In the genomic region with DNA sequence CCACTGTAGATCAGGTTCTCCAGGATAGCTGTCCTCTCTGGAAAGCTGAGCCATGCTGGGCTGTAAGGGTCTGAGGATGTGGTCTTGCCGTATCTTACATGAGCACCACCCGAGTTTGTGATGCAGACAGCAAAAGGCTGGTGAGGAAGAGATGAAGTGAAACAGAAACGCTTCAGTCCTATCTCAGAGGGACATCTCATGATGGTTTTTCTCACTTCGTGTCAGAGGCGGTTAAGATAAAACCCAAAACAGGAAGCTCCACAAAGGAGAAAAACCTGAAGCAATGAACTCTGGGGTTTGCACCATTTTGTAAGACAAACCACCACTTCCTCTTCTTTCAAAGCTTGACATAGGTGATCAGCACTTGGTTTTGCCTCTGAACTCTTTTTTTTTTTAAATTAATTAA, we compare ENCODE assay signal across 8 mouse cellular contexts. TPM values are rescaled to one million over a fixed set of nuclear protein-coding genes. Genes with fewer than 3 reads are reported as not detected.
DNase-seq lines count a peak whose midpoint lies in the region.

No protein-coding gene starts in this region.

- DNase-seq in layer of hippocampus, adult 9-11 months = peak; percentile 45
- DNase-seq in layer of hippocampus, postnatal 25 days (ENCODE audit: extremely low spot score in 1 of 2, low spot score in 1 of 2) = no peak
- peak; percentile 96 for DNase-seq in induced T-regulatory cell, adult 2 months (ENCODE audit: low read depth)
- peak; percentile 53 to 65 for DNase-seq in monocyte, adult 2 months (ENCODE audit: low read depth in 1 of 2, low spot score in 2 of 2)
- DNase-seq in thymus, postnatal 25 days = peak; percentile 60
- DNase-seq in layer of hippocampus, adult 18-20 months (ENCODE audit: low spot score in 2 of 2) = no peak
- DNase-seq in left cerebral cortex, adult 8-10 months (ENCODE audit: low spot score in 2 of 2) = no peak
- DNase-seq in right cerebral cortex, postnatal 10 days (ENCODE audit: low spot score in 2 of 2) = no peak

RNA-seq across cellular contexts. Expression of a gene that starts 13.2 kb away (rescaled TPM):
- under 1 TPM; 0.20 to 0.47 TPM for total RNA-seq in layer of hippocampus, postnatal 25 days (2021)
- total RNA-seq in layer of hippocampus, adult 18-20 months (2021) = under 1 TPM; 0.48 to 0.69 TPM
- under 1 TPM; 0.09 to 0.44 (median 0.38) TPM for total RNA-seq in left cerebral cortex, adult 8-10 months (2022)

RNA-seq across cellular contexts. Expression of a gene that starts 13.5 kb away (rescaled TPM):
- total RNA-seq in layer of hippocampus, postnatal 25 days (2021) = 10 to 100 TPM; 11.2 to 12.4 TPM
- total RNA-seq in layer of hippocampus, adult 18-20 months (2021) = 10 to 100 TPM; 12.7 to 14.1 TPM
- total RNA-seq in left cerebral cortex, adult 8-10 months (2022) = 10 to 100 TPM; 12.7 to 13.4 (median 12.7) TPM

RNA-seq across cellular contexts. Expression of a gene that starts 38.8 kb away (rescaled TPM):
- 1 to 10 TPM; 1.2 to 2.4 TPM for total RNA-seq in layer of hippocampus, postnatal 25 days (2021)
- total RNA-seq in layer of hippocampus, adult 18-20 months (2021) = 1 to 10 TPM; 1.9 to 2.0 TPM
- 1 to 10 TPM; 1.5 to 3.0 (median 2.0) TPM for total RNA-seq in left cerebral cortex, adult 8-10 months (2022)

Comparison
In these comparisons a context has a peak if more than half of its experiments do, and no peak if none do; other contexts are left out.
1. DNase-seq: peak in layer of hippocampus, adult 9-11 months (single experiment), induced T-regulatory cell, adult 2 months (single experiment), monocyte, adult 2 months (2 of 2) and thymus, postnatal 25 days (single experiment); none in layer of hippocampus, postnatal 25 days (0 of 2), layer of hippocampus, adult 18-20 months (0 of 2), left cerebral cortex, adult 8-10 months (0 of 2) and right cerebral cortex, postnatal 10 days (0 of 2).